Mouse (Mus musculus): ENCODE measurements at regions not wholly inside any gene's neighbourhood (a gene's known extent, or its start where the extent isn't known, plus 50 kb on each side); places are given as distances from the start of the nearest gene placed in this dataset.

DNA sequence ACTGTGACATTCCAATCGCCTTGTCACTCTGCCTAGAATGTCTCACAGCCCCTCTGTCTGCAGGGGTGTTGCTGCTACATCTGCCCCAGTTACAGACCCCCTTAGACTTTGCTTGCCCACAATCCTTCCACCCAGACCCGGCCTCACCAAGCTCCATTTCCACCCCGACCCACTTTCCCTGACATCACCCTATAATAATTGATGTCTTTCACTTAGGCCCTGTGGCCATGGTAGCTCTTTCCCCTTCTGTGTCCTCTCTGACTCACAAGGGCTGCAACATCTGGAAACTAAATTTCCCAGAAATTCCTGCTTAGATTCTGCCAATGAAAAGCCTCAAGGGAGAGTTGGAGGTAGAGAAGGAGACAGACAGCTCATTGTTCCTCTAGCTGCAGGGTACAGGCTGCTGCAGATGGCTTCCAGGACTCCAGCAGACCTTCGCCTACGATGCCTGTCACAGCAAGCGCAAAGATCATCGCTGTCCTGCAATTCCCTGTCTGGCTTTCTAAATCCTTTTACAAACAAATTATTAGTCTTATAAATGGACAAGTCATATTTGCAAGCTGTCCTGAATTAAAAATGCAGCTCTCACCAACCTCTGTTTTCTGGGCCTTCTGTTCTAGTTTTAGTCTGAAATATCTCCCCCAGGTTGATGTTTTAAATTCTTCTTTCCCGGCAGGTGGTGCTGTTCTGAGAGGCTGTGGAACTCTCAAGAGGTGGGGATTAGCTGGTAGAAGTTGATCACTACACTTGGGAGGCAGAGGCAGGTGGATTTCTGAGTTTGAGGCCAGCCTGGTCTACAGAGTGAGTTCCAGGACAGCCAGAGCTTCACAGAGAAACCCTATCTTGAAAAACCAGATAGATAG lies 104.9 kb upstream of the Oxgr1 start:
- peak; percentile 47 for DNase-seq (ENCODE audit: low read depth, low spot score)

- DNase-seq (ENCODE audit: low read depth, low spot score) = no peak
Measured at GRCm38 (mm10) chr14:120148803-120149202, 106.6 kb upstream of the Oxgr1 start.

GRCm38 (mm10) chr14:120149341-120149741 lies 107.1 kb upstream of the Oxgr1 start:
- no peak for DNase-seq (ENCODE audit: low read depth, low spot score)

GRCm38 (mm10) chr14:120150589-120150988 lies 108.4 kb upstream of the Oxgr1 start:
- DNase-seq (ENCODE audit: low read depth, low spot score) = no peak

- DNase-seq (ENCODE audit: low read depth, low spot score) = no peak
Measured at GRCm38 (mm10) chr14:120154413-120154812, 112.2 kb upstream of the Oxgr1 start.

- DNase-seq (ENCODE audit: low read depth, low spot score) = no peak
Measured at GRCm38 (mm10) chr14:120164184-120164583, 111.3 kb upstream of the Mbnl2 start.

DNA sequence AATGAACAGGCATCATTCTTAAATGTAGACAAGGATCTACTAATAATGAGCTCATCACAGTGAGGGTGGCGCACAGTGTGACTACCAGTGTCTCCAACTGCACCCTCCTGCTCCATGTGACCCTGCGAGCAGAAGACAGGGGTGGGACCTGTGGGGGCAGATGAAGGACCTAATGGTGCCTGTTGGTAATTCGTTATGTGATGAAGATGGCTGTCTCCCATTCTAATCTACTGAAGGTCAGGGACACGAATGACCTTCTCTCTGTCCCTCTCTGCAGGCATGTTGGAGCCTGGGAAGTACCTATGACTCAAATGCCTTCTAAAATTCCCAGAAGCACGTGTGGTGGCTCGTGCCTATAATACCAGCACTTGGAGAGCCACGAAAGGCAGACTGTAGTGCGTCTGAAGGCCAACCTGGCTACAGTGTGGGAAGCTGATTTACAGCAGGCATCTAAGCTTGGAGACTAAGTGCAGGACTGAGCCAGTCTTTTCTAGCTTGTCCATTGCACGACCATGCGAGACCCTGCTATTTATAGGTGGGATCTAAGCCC lies 109.9 kb upstream of the Mbnl2 start:
- DNase-seq (ENCODE audit: low read depth, low spot score) = no peak

GRCm38 (mm10) chr14:120170733-120171132 lies 104.7 kb upstream of the Mbnl2 start:
- DNase-seq (ENCODE audit: low read depth, low spot score) = no peak

DNA sequence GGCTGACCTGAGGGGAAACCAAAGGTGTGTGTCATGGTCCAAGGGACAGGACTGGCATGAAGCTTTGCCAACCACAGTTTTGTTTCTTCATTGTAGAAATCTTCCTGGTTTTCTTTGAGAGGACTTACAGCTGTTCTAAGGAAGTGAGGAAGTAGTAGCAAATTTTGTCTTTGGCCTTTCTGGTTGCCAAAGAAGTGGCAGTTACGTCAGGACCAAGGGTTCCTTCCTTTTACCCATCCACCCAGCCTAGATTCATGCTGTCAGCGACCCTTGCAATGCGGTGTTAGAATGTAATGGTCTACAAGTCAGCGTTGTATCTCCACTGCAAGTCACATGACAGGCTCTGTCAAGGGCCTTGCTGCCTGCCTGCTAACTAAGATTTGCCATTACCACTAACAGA lies 103.4 kb upstream of the Mbnl2 start:
- no peak for DNase-seq (ENCODE audit: low read depth, low spot score)

- no peak for DNase-seq (ENCODE audit: low read depth, low spot score)
Measured at GRCm38 (mm10) chr14:120172844-120173243, 102.6 kb upstream of the Mbnl2 start.

DNA sequence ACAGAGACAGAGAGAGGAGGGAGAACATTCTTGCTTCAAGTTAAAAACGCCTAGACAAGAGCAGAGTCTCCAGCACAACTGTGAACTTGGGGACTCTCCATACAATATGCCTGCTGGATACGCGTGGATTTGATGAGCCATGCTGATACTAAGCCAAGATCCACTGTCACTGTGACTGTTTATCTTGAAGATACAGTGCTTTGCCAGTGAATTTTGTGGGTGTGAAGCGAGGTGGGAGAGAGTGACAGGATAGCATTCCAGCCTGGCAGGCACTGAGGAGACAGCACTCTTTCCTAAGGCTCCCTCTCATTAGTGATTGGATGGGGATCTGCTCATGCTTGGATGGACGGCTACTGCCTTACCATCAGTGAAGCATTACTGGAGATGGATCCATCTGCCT lies 100.9 kb upstream of the Mbnl2 start:
- no peak for DNase-seq (ENCODE audit: low read depth, low spot score)

GRCm38 (mm10) chr14:120195218-120195617 lies 80.3 kb upstream of the Mbnl2 start:
- no peak for DNase-seq (ENCODE audit: low read depth, low spot score)

- no peak for DNase-seq (ENCODE audit: low read depth, low spot score)
Measured at GRCm38 (mm10) chr14:120211741-120212140, 63.7 kb upstream of the Mbnl2 start.

- no peak for DNase-seq (ENCODE audit: low read depth, low spot score)
Measured at GRCm38 (mm10) chr14:120212626-120213025, 62.8 kb upstream of the Mbnl2 start.

DNA sequence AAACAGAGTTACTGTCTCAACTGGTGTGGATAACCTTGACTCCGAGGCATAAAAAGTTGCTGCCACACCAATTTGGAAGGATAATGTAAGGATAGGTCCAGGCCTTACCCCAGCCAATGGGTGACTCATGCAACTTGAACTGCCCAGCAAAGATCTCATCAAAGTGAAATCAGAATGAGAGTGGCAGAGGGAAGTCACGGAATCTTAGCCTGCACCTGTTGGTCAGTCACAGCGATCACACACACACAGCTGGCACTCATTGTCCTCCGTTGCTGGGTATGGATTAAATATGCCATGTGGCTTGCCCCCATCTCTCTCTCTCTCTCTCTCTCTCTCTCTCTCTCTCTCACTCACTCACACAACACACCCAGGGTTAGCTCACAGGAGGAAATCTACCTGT lies 56.2 kb upstream of the Mbnl2 start:
- peak; percentile 20 for DNase-seq (ENCODE audit: low read depth, low spot score)

GRCm38 (mm10) chr14:120223528-120224201 lies 51.8 kb upstream of the Mbnl2 start:
- no peak for DNase-seq (ENCODE audit: low read depth, low spot score)

DNA sequence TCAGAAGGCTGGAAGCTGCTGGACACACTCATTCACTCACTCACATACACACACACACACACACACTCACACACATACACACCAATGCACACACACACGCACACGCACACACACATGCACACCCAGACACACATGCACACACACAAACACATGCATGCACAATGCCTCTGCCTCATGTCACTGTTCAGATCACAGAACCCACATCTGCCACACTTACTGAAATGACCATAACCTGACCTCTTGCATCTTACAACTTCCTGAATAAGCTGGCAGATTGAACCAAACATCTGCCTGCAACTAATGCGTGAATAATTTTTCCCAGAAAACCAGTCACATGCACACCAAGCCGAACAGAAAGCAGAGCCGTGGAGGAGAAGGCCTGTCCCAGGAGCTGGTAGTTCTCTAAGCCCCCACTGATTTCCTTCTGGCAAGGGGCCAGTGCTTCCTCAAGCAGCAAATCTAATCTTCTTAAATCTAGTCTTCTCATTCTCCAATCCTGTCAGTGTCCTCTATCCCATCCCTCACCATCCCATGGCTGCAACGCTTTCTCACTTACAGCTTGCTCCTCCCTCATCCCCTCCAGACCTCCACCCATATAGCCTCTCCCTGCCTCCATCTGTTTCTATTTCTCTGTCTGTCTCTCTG lies 51.1 kb upstream of the Mbnl2 start:
- peak; percentile 57 for DNase-seq (ENCODE audit: low read depth, low spot score)

GRCm38 (mm10) chr14:120225657-120226056 lies 49.8 kb upstream of the Mbnl2 start:
- no peak for DNase-seq (ENCODE audit: low read depth, low spot score)

Measured in skeletal muscle tissue, adult 2 months (tissue).